Mouse (Mus musculus): Measurements from ENCODE around the gene March4. TPM values are rescaled to one million over a fixed set of nuclear protein-coding genes. Genes with fewer than 3 reads are reported as not detected.

March4 gene
- polyA plus RNA-seq, 1 experiment = 0.33 TPM

DNA sequence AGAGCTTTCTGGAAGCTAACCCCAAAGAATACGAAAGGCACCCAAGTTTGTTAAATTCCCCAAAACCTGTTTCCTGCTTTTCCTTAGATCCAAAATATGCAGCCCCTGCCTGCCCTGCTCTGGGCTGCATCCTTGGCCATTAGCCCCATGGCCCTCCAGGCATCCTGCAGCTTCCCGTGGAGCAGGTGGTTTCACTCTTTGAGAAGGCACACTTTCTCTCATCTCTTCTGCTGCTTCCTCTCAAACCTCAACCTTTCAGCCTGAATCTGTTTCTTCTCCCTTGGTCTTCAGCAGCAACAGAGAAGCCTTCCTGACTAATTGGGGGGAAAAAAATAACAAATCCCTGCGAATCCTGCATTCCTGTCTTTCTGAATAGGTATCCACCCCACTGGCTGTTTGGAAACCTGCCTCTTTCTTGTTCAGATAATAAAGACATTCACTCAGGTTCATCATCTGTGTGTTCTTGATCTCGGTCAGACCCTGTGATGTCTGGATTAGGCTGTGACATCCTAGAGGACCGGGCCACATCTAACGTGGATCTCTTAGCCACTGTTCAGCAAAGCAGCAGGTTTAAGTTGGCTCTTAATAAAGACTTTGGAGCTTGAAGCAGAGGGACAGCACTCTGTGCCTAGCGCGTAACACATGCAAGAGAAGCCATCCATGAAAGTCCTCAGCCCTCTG lies 6.1 kb downstream of the March4 start:
- Histone ChIP-seq H3K4me1 (ENCODE audit: control insufficient read depth, insufficient read depth, low read length) (no peaks in the 10 kb centered on the region), H3K27ac (ENCODE audit: control insufficient read depth, insufficient read depth, low read depth, low read length) (no peak overlapping the region), H3K27me3 (ENCODE audit: control insufficient read depth, insufficient read depth, low read length) (no peaks in the 10 kb centered on the region), H3K4me3 (ENCODE audit: control insufficient read depth, low read depth, low read length) (no peak overlapping the region), H3K36me3 (ENCODE audit: control insufficient read depth, insufficient read depth, low read length) (no peaks in the 10 kb centered on the region)
- no peak for TF ChIP-seq POLR2A (IDR thresholded peaks at IDR 0.05; ENCODE audit: control insufficient read depth, low read depth, low read length)
- no peak for TF ChIP-seq CTCF (IDR thresholded peaks at IDR 0.05; ENCODE audit: control insufficient read depth, insufficient read depth, insufficient replicate concordance, low read depth, low read length)

- Histone ChIP-seq H3K36me3 (ENCODE audit: control insufficient read depth, insufficient read depth, low read length) (no peaks in the 10 kb centered on the region), H3K27ac (ENCODE audit: control insufficient read depth, insufficient read depth, low read depth, low read length) (no peak overlapping the region), H3K27me3 (ENCODE audit: control insufficient read depth, insufficient read depth, low read length) (no peaks in the 10 kb centered on the region), H3K4me3 (ENCODE audit: control insufficient read depth, low read depth, low read length) (no peak overlapping the region), H3K4me1 (ENCODE audit: control insufficient read depth, insufficient read depth, low read length) (no peaks in the 10 kb centered on the region)
- TF ChIP-seq CTCF (IDR thresholded peaks at IDR 0.05; ENCODE audit: control insufficient read depth, insufficient read depth, insufficient replicate concordance, low read depth, low read length) = no peak
- TF ChIP-seq POLR2A (IDR thresholded peaks at IDR 0.05; ENCODE audit: control insufficient read depth, low read depth, low read length) = no peak
These were observed 7.5 kb downstream of the March4 start for GRCm38 (mm10) chr1:72529192-72529591.

- no peak for TF ChIP-seq POLR2A (IDR thresholded peaks at IDR 0.05; ENCODE audit: control insufficient read depth, low read depth, low read length)
- no peak for TF ChIP-seq CTCF (IDR thresholded peaks at IDR 0.05; ENCODE audit: control insufficient read depth, insufficient read depth, insufficient replicate concordance, low read depth, low read length)
- Histone ChIP-seq H3K4me3 (ENCODE audit: control insufficient read depth, low read depth, low read length) (no peak overlapping the region), H3K36me3 (ENCODE audit: control insufficient read depth, insufficient read depth, low read length) (no peaks in the 10 kb centered on the region)
These were observed 13.1 kb downstream of the March4 start for GRCm38 (mm10) chr1:72523601-72524000.

DNA sequence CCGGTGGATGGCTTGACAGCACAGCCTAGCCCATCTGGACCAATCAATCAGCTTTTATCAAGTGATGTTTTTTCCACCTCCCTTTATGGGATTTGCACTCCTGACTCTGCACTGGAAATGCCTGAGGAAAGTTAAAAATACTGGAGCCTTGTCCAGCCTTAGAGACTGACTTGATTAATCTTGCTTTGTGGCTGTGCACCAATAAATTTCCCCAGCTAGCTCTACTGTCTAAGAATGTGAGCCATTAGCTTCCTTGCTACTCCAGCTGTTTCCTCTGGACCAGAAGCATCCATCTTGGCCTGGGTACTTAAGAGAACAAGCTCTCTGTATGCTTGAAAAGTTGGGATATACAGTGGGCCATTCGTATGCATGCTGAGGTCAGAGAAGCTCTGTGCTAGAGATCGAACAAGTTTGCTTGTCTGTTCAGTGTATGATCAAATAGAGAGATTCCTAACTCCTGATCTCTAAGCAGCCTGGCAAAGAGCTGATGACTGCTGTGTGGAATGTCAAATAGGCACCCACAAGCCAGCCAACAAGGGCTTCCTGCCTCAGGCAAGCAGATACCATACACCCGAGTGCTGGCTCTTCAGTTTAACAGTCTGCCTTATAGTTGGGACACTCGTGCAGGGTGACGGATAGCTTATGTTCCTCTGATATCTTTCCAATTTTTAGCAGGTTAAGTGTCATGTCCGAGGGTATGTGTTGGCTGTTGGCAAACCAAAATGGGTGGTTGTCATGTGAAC lies 25.8 kb downstream of the March4 start:
- Histone ChIP-seq H3K27ac (ENCODE audit: control insufficient read depth, insufficient read depth, low read depth, low read length) (no peak overlapping the region), H3K4me3 (ENCODE audit: control insufficient read depth, low read depth, low read length) (no peak overlapping the region), H3K36me3 (ENCODE audit: control insufficient read depth, insufficient read depth, low read length) (no peaks in the 10 kb centered on the region), H3K4me1 (ENCODE audit: control insufficient read depth, insufficient read depth, low read length) (no peaks in the 10 kb centered on the region), H3K27me3 (ENCODE audit: control insufficient read depth, insufficient read depth, low read length) (no peaks in the 10 kb centered on the region)
- TF ChIP-seq POLR2A (IDR thresholded peaks at IDR 0.05; ENCODE audit: control insufficient read depth, low read depth, low read length) (no peak), CTCF (IDR thresholded peaks at IDR 0.05; ENCODE audit: control insufficient read depth, insufficient read depth, insufficient replicate concordance, low read depth, low read length) (no peak)

More at GRCm38 (mm10) chr1:72523601-72524000, 13.1 kb downstream of the March4 start:
- H3K4me1 ChIP-seq (ENCODE audit: control insufficient read depth, insufficient read depth, low read length) = no peaks in the 10 kb centered on the region
- no peak overlapping the region for H3K27ac ChIP-seq (ENCODE audit: control insufficient read depth, insufficient read depth, low read depth, low read length)
- H3K27me3 ChIP-seq (ENCODE audit: control insufficient read depth, insufficient read depth, low read length) = no peaks in the 10 kb centered on the region

GRCm38 (mm10) chr1:72509551-72509950 lies 27.2 kb downstream of the March4 start:
- Histone ChIP-seq H3K4me1 (ENCODE audit: control insufficient read depth, insufficient read depth, low read length) (no peaks in the 10 kb centered on the region), H3K4me3 (ENCODE audit: control insufficient read depth, low read depth, low read length) (no peak overlapping the region), H3K36me3 (ENCODE audit: control insufficient read depth, insufficient read depth, low read length) (no peaks in the 10 kb centered on the region), H3K27ac (ENCODE audit: control insufficient read depth, insufficient read depth, low read depth, low read length) (no peak overlapping the region), H3K27me3 (ENCODE audit: control insufficient read depth, insufficient read depth, low read length) (no peaks in the 10 kb centered on the region)
- TF ChIP-seq CTCF (IDR thresholded peaks at IDR 0.05; ENCODE audit: control insufficient read depth, insufficient read depth, insufficient replicate concordance, low read depth, low read length) = no peak
- no peak for TF ChIP-seq POLR2A (IDR thresholded peaks at IDR 0.05; ENCODE audit: control insufficient read depth, low read depth, low read length)

DNA sequence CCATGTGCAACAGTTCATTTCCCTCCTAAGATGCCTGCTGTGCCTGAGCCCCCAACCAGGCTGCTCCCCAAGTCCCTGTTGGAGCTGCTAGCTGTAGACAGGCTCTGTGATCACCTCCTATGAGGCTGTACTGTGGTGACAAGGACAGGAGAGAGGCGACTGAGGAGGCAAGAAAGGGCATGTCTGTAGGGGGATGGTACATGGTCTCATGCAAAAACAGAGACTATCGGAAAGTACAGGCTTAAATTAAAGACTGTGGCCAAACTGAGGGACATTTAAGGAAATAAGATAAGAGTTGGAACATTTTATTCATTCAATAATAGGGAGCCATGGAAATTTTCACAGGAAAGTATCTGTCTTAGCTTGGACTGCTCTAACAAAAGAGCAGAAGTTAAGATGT lies 29.1 kb downstream of the March4 start:
- no peak overlapping the region for H3K27ac ChIP-seq (ENCODE audit: control insufficient read depth, insufficient read depth, low read depth, low read length)
- no peaks in the 10 kb centered on the region for H3K4me1 ChIP-seq (ENCODE audit: control insufficient read depth, insufficient read depth, low read length)
- TF ChIP-seq POLR2A (IDR thresholded peaks at IDR 0.05; ENCODE audit: control insufficient read depth, low read depth, low read length) (no peak), CTCF (IDR thresholded peaks at IDR 0.05; ENCODE audit: control insufficient read depth, insufficient read depth, insufficient replicate concordance, low read depth, low read length) (no peak)
- no peak overlapping the region for H3K4me3 ChIP-seq (ENCODE audit: control insufficient read depth, low read depth, low read length)
- no peaks in the 10 kb centered on the region for H3K27me3 ChIP-seq (ENCODE audit: control insufficient read depth, insufficient read depth, low read length)
- no peaks in the 10 kb centered on the region for H3K36me3 ChIP-seq (ENCODE audit: control insufficient read depth, insufficient read depth, low read length)

DNA sequence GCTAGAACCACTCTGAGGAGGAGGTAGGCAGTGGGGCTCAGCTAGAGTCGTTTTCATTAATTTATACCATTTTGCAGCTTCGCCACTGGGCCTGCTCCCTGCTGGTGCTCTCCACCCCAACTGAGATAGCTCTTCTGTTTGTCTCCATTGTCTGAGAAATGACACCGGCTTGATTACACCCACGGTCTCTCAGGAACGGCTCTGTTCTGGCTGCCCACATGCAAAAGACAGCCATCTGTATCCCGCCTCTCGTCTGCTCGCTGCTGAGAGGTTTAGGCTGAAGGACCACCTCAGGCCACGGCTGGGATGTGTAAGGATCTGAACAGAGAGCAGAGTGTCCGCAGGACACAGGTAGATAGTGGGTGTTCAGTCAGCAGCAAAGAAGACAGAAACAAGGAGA lies 30.5 kb downstream of the March4 start:
- TF ChIP-seq POLR2A (IDR thresholded peaks at IDR 0.05; ENCODE audit: control insufficient read depth, low read depth, low read length) (no peak), CTCF (IDR thresholded peaks at IDR 0.05; ENCODE audit: control insufficient read depth, insufficient read depth, insufficient replicate concordance, low read depth, low read length) (no peak)
- Histone ChIP-seq H3K27ac (ENCODE audit: control insufficient read depth, insufficient read depth, low read depth, low read length) (no peak overlapping the region), H3K36me3 (ENCODE audit: control insufficient read depth, insufficient read depth, low read length) (no peaks in the 10 kb centered on the region), H3K4me3 (ENCODE audit: control insufficient read depth, low read depth, low read length) (no peak overlapping the region), H3K4me1 (ENCODE audit: control insufficient read depth, insufficient read depth, low read length) (no peaks in the 10 kb centered on the region), H3K27me3 (ENCODE audit: control insufficient read depth, insufficient read depth, low read length) (no peaks in the 10 kb centered on the region)

Data from testis, adult 2 months (tissue).